Mouse (Mus musculus): ENCODE data around the gene Anxa9. TPM values are rescaled to one million over a fixed set of nuclear protein-coding genes. Genes with fewer than 3 reads are reported as not detected.

Anxa9 gene
- polyA plus RNA-seq, 1 experiment: 0.65 TPM

- Histone ChIP-seq H3K27ac (ENCODE audit: insufficient read depth, low read depth, low read length) (peak overlapping the region; percentile 74), H3K4me1 (ENCODE audit: control insufficient read depth, insufficient read depth, insufficient read length, low read length) (peaks cover 24% of the 10 kb centered on the region; the same call in 1 of the 2 replicates), H3K4me3 (ENCODE audit: low read depth, low read length) (no peak overlapping the region), H3K27me3 (ENCODE audit: control insufficient read depth, insufficient read depth, low read length) (no peaks in the 10 kb centered on the region), H3K36me3 (ENCODE audit: control insufficient read depth, insufficient read depth, low read length) (peaks cover 40% of the 10 kb centered on the region)
- TF ChIP-seq POLR2A (IDR thresholded peaks at IDR 0.05; ENCODE audit: low read depth, low read length): no peak
- 28% methylated on average over 2 of the region's 2 CpGs for WGBS
Measured at GRCm38 (mm10) chr3:95319110-95319509, 12.1 kb upstream of the Anxa9 start.

- 11% methylated on average over 6 of the region's 6 CpGs for WGBS
Measured at GRCm38 (mm10) chr3:95318548-95318947, 11.6 kb upstream of the Anxa9 start.

GRCm38 (mm10) chr3:95317414-95318080, 10.6 kb upstream of the Anxa9 start:
- WGBS: 23% methylated on average over 12 of the region's 12 CpGs
- Histone ChIP-seq H3K36me3 (ENCODE audit: control insufficient read depth, insufficient read depth, low read length) (peaks cover 27% of the 10 kb centered on the region), H3K4me1 (ENCODE audit: control insufficient read depth, insufficient read depth, insufficient read length, low read length) (peaks cover 26% of the 10 kb centered on the region; the same call in 1 of the 2 replicates), H3K27me3 (ENCODE audit: control insufficient read depth, insufficient read depth, low read length) (no peaks in the 10 kb centered on the region), H3K27ac (ENCODE audit: insufficient read depth, low read depth, low read length) (peak overlapping the region; percentile 71), H3K4me3 (ENCODE audit: low read depth, low read length) (peak overlapping the region; percentile 21; the same call in 1 of the 2 replicates)
- TF ChIP-seq CTCF (IDR thresholded peaks at IDR 0.05; ENCODE audit: extremely low read depth, insufficient read length, insufficient replicate concordance, low read depth, low read length) (peak; percentile 70; the same call in 1 of the 2 replicates), POLR2A (IDR thresholded peaks at IDR 0.05; ENCODE audit: low read depth, low read length) (no peak)

More at GRCm38 (mm10) chr3:95318548-95318947, 11.6 kb upstream of the Anxa9 start:
- TF ChIP-seq POLR2A (IDR thresholded peaks at IDR 0.05; ENCODE audit: low read depth, low read length) (peak; percentile 70; the same call in 1 of the 2 replicates), CTCF (IDR thresholded peaks at IDR 0.05; ENCODE audit: extremely low read depth, insufficient read length, insufficient replicate concordance, low read depth, low read length) (no peak)
- Histone ChIP-seq H3K27ac (ENCODE audit: insufficient read depth, low read depth, low read length) (peak overlapping the region; percentile 74), H3K27me3 (ENCODE audit: control insufficient read depth, insufficient read depth, low read length) (no peaks in the 10 kb centered on the region), H3K4me3 (ENCODE audit: low read depth, low read length) (no peak overlapping the region), H3K4me1 (ENCODE audit: control insufficient read depth, insufficient read depth, insufficient read length, low read length) (peaks cover 24% of the 10 kb centered on the region; the same call in 1 of the 2 replicates), H3K36me3 (ENCODE audit: control insufficient read depth, insufficient read depth, low read length) (peaks cover 35% of the 10 kb centered on the region)

- Histone ChIP-seq H3K27ac (ENCODE audit: insufficient read depth, low read depth, low read length) (peak overlapping the region; percentile 62), H3K27me3 (ENCODE audit: control insufficient read depth, insufficient read depth, low read length) (no peaks in the 10 kb centered on the region), H3K4me1 (ENCODE audit: control insufficient read depth, insufficient read depth, insufficient read length, low read length) (peaks cover 27% of the 10 kb centered on the region; the same call in 1 of the 2 replicates), H3K36me3 (ENCODE audit: control insufficient read depth, insufficient read depth, low read length) (peaks cover 12% of the 10 kb centered on the region), H3K4me3 (ENCODE audit: low read depth, low read length) (peak overlapping the region; percentile 71)
- WGBS: 18% methylated on average over 9 of the region's 9 CpGs
- TF ChIP-seq POLR2A (IDR thresholded peaks at IDR 0.05; ENCODE audit: low read depth, low read length): no peak
- TF ChIP-seq CTCF (IDR thresholded peaks at IDR 0.05; ENCODE audit: extremely low read depth, insufficient read length, insufficient replicate concordance, low read depth, low read length): no peak
Measured at GRCm38 (mm10) chr3:95315844-95316550, 9.0 kb upstream of the Anxa9 start.

- Histone ChIP-seq H3K27ac (ENCODE audit: insufficient read depth, low read depth, low read length) (peak overlapping the region; percentile 62), H3K4me3 (ENCODE audit: low read depth, low read length) (peak overlapping the region; percentile 71), H3K36me3 (ENCODE audit: control insufficient read depth, insufficient read depth, low read length) (peaks cover 4% of the 10 kb centered on the region), H3K4me1 (ENCODE audit: control insufficient read depth, insufficient read depth, insufficient read length, low read length) (peaks cover 27% of the 10 kb centered on the region; the same call in 1 of the 2 replicates), H3K27me3 (ENCODE audit: control insufficient read depth, insufficient read depth, low read length) (no peaks in the 10 kb centered on the region)
- TF ChIP-seq CTCF (IDR thresholded peaks at IDR 0.05; ENCODE audit: extremely low read depth, insufficient read length, insufficient replicate concordance, low read depth, low read length) (no peak), POLR2A (IDR thresholded peaks at IDR 0.05; ENCODE audit: low read depth, low read length) (peak; percentile 62)
- under 1% methylated on average over 71 of the region's 71 CpGs for WGBS
Measured at GRCm38 (mm10) chr3:95315094-95315843, 8.3 kb upstream of the Anxa9 start.

GRCm38 (mm10) chr3:95314486-95315093, 7.6 kb upstream of the Anxa9 start, which contains the start of gene Cers2:
TSS of gene Cers2 (plus strand) at chr3:95314791.
- TF ChIP-seq CTCF (IDR thresholded peaks at IDR 0.05; ENCODE audit: extremely low read depth, insufficient read length, insufficient replicate concordance, low read depth, low read length): no peak
- TF ChIP-seq POLR2A (IDR thresholded peaks at IDR 0.05; ENCODE audit: low read depth, low read length): no peak
- H3K4me3 ChIP-seq (ENCODE audit: low read depth, low read length): peak within 1 kb of the TSS; percentile 71
- no peaks in the 10 kb centered on the region for H3K27me3 ChIP-seq (ENCODE audit: control insufficient read depth, insufficient read depth, low read length)
- peaks cover 27% of the 10 kb centered on the region; the same call in 1 of the 2 replicates for H3K4me1 ChIP-seq (ENCODE audit: control insufficient read depth, insufficient read depth, insufficient read length, low read length)
- no peaks in the 10 kb centered on the region for H3K36me3 ChIP-seq (ENCODE audit: control insufficient read depth, insufficient read depth, low read length)
- H3K27ac ChIP-seq (ENCODE audit: insufficient read depth, low read depth, low read length): peak within 1 kb of the TSS; percentile 62
- WGBS: 13% methylated on average over 27 of the region's 27 CpGs
